32 mouse cellular contexts compared by ENCODE assay signal in genomic region chr6:123258946-123259345, GRCm38 (mm10). TPM values are rescaled to one million over a fixed set of nuclear protein-coding genes. Genes with fewer than 3 reads are reported as not detected.
DNase-seq lines count a peak whose midpoint lies in the region; ATAC-seq and TF ChIP-seq lines count a peak whose summit lies in the region.
"Had no signal": no experiment of that assay in that cellular context is flagged by ENCODE, and none has a peak within 500 bp of the region (broad histone marks: within the 10 kb centered on the region; RNA-seq: fewer than 3 reads in every experiment).

No protein-coding gene starts in this region.

- no peak for TF ChIP-seq EP300 in heart, adult 2 months (IDR thresholded peaks at IDR 0.05; ENCODE audit: insufficient read depth, low read depth, low read length)

- WGBS in hindbrain, postnatal 0 days, result 78% methylated on average over 3 of the region's 3 CpGs
- WGBS in hindbrain, embryonic 16.5 days, result 76% methylated on average over 3 of the region's 3 CpGs
- WGBS in liver, embryonic 16.5 days (ENCODE audit: insufficient replicate concordance), result 54% methylated on average over 3 of the region's 3 CpGs
- WGBS in liver, embryonic 12.5 days (ENCODE audit: insufficient replicate concordance), result 58% methylated on average over 3 of the region's 3 CpGs
- 66% methylated on average over 3 of the region's 3 CpGs for WGBS in heart, adult 2 months

- no peak overlapping the region for H3K4me3 ChIP-seq in hindbrain, postnatal 0 days (ENCODE audit: low read length)
- H3K4me3 ChIP-seq in hindbrain, embryonic 16.5 days (ENCODE audit: low read length), result no peak overlapping the region
- no peak overlapping the region for H3K4me3 ChIP-seq in liver, embryonic 16.5 days (ENCODE audit: low read depth, low read length)
- H3K4me3 ChIP-seq in liver, embryonic 12.5 days, result no peak overlapping the region
- H3K4me3 ChIP-seq in heart, adult 2 months, result no peak overlapping the region
- H3K4me3 ChIP-seq: embryonic facial prominence, embryonic 13.5 days; heart, embryonic 15.5 days; hindbrain, embryonic 15.5 days; limb, embryonic 10.5 days; liver, embryonic 15.5 days had no signal

- peak; percentile 22; the same call in 1 of the 2 replicates for TF ChIP-seq CTCF in hindbrain, postnatal 0 days (IDR thresholded peaks at IDR 0.05; ENCODE audit: low read depth)
- TF ChIP-seq CTCF in heart, adult 2 months (IDR thresholded peaks at IDR 0.05), result no peak

- no peaks in the 10 kb centered on the region for H3K79me2 ChIP-seq in heart, adult 2 months (replicated peaks; ENCODE audit: control insufficient read depth, insufficient read depth, low read length)

- TF ChIP-seq POLR2A in heart, adult 2 months (IDR thresholded peaks at IDR 0.05; ENCODE audit: insufficient read depth, low read depth, low read length), result no peak

- H3K4me2 ChIP-seq in hindbrain, postnatal 0 days (ENCODE audit: low read depth, low read length), result no peak overlapping the region
- H3K4me2 ChIP-seq in hindbrain, embryonic 16.5 days (ENCODE audit: low read length), result no peak overlapping the region
- no peak overlapping the region for H3K4me2 ChIP-seq in liver, embryonic 16.5 days (ENCODE audit: low read depth, low read length)
- no peak overlapping the region for H3K4me2 ChIP-seq in liver, embryonic 12.5 days
- H3K4me2 ChIP-seq: embryonic facial prominence, embryonic 13.5 days; heart, embryonic 15.5 days; hindbrain, embryonic 15.5 days; liver, embryonic 15.5 days; midbrain, embryonic 11.5 days had no signal

- H3K9me3 ChIP-seq in hindbrain, postnatal 0 days (ENCODE audit: low read length), result no peaks in the 10 kb centered on the region
- no peaks in the 10 kb centered on the region; the same call in 1 of the 2 replicates for H3K9me3 ChIP-seq in hindbrain, embryonic 16.5 days (ENCODE audit: control insufficient read depth, low read length)
- no peaks in the 10 kb centered on the region for H3K9me3 ChIP-seq in liver, embryonic 16.5 days (replicated peaks; ENCODE audit: control insufficient read depth, low read length)
- no peaks in the 10 kb centered on the region for H3K9me3 ChIP-seq in liver, embryonic 12.5 days (replicated peaks)
- H3K9me3 ChIP-seq: embryonic facial prominence, embryonic 13.5 days; heart, embryonic 15.5 days; hindbrain, embryonic 15.5 days; limb, embryonic 10.5 days; liver, embryonic 15.5 days had no signal

- no peak overlapping the region for H3K9ac ChIP-seq in hindbrain, postnatal 0 days (replicated peaks; ENCODE audit: low read length)
- no peak overlapping the region for H3K9ac ChIP-seq in hindbrain, embryonic 16.5 days (ENCODE audit: low read depth, low read length)
- no peak overlapping the region for H3K9ac ChIP-seq in liver, embryonic 16.5 days (ENCODE audit: low read depth, low read length)
- H3K9ac ChIP-seq in liver, embryonic 12.5 days, result no peak overlapping the region
- no peak overlapping the region for H3K9ac ChIP-seq in heart, adult 2 months (ENCODE audit: low read depth, low read length)
- H3K9ac ChIP-seq: embryonic facial prominence, embryonic 13.5 days; heart, embryonic 15.5 days; hindbrain, embryonic 15.5 days; liver, embryonic 15.5 days had no signal

- peak; percentile 15 for DNase-seq in hindbrain, postnatal 0 days (ENCODE audit: low spot score)
- no peak for DNase-seq in heart, adult 2 months
- no peak for DNase-seq in lung, postnatal 4 days
- DNase-seq: adrenal gland, adult 8-10 months; cerebellum, adult 9-11 months; gastrocnemius, postnatal 14 days; heart, adult 18-20 months; heart, postnatal 4 days; kidney, adult 2 months; kidney, postnatal 14 days; lung, postnatal 10 days; right cerebral cortex, postnatal 14 days; spleen, adult 18-20 months; thymus, adult 18-20 months; thymus, postnatal 4 days had no signal

- intact Hi-C loops in heart, adult 2 months (cut with DNase I), result no loop called here

- no peak overlapping the region for H3K27ac ChIP-seq in hindbrain, postnatal 0 days
- no peak overlapping the region for H3K27ac ChIP-seq in hindbrain, embryonic 16.5 days (ENCODE audit: low read depth, low read length)
- no peak overlapping the region for H3K27ac ChIP-seq in liver, embryonic 16.5 days (ENCODE audit: low read length)
- no peak overlapping the region for H3K27ac ChIP-seq in liver, embryonic 12.5 days
- H3K27ac ChIP-seq in heart, adult 2 months, result no peak overlapping the region
- H3K27ac ChIP-seq: embryonic facial prominence, embryonic 13.5 days; heart, embryonic 15.5 days; hindbrain, embryonic 15.5 days; limb, embryonic 10.5 days; liver, embryonic 15.5 days had no signal

- H3K4me1 ChIP-seq in hindbrain, postnatal 0 days (ENCODE audit: insufficient read depth, low read length), result no peaks in the 10 kb centered on the region
- H3K4me1 ChIP-seq in hindbrain, embryonic 16.5 days (ENCODE audit: control insufficient read depth, insufficient read depth, low read depth, low read length), result no peaks in the 10 kb centered on the region
- H3K4me1 ChIP-seq in liver, embryonic 16.5 days (ENCODE audit: control insufficient read depth, low read depth, low read length), result peaks cover 2% of the 10 kb centered on the region; the same call in 1 of the 2 replicates
- H3K4me1 ChIP-seq in liver, embryonic 12.5 days, result no peaks in the 10 kb centered on the region
- H3K4me1 ChIP-seq in heart, adult 2 months (ENCODE audit: control insufficient read depth, insufficient read depth, low read length), result no peaks in the 10 kb centered on the region
- H3K4me1 ChIP-seq: embryonic facial prominence, embryonic 13.5 days; heart, embryonic 15.5 days; hindbrain, embryonic 15.5 days; limb, embryonic 10.5 days had no signal

- no peak for ATAC-seq in hindbrain, postnatal 0 days
- ATAC-seq in hindbrain, embryonic 16.5 days, result no peak
- ATAC-seq in liver, embryonic 16.5 days (ENCODE audit: low read depth), result 0 out of 2 replicates have a peak, but pooled peaks have one; percentile 28
- no peak for ATAC-seq in liver, embryonic 12.5 days
- peak; percentile 41 for ATAC-seq in common myeloid progenitor, adult 5-6 weeks (replicated peaks; ENCODE audit: low read depth, poor library complexity, severe bottlenecking)
- ATAC-seq in neutrophil, adult 5-6 weeks (ENCODE audit: extremely low read depth, insufficient number of reproducible peaks, low FRiP score, poor library complexity, severe bottlenecking), result peak; percentile 34; the same call in 1 of the 2 replicates
- ATAC-seq: Patski had no signal

- no peaks in the 10 kb centered on the region for H3K27me3 ChIP-seq in hindbrain, postnatal 0 days (ENCODE audit: insufficient read depth, low read length)
- H3K27me3 ChIP-seq in hindbrain, embryonic 16.5 days (replicated peaks; ENCODE audit: control insufficient read depth, insufficient read depth, low read length), result no peaks in the 10 kb centered on the region
- no peaks in the 10 kb centered on the region for H3K27me3 ChIP-seq in liver, embryonic 16.5 days (ENCODE audit: control insufficient read depth, insufficient read depth, low read depth, low read length)
- H3K27me3 ChIP-seq in liver, embryonic 12.5 days (replicated peaks), result no peaks in the 10 kb centered on the region
- H3K27me3 ChIP-seq in heart, adult 2 months (ENCODE audit: control insufficient read depth, insufficient read depth, low read length), result no peaks in the 10 kb centered on the region
- H3K27me3 ChIP-seq: embryonic facial prominence, embryonic 13.5 days; heart, embryonic 15.5 days; hindbrain, embryonic 15.5 days; liver, embryonic 15.5 days had no signal

- no peaks in the 10 kb centered on the region for H3K36me3 ChIP-seq in hindbrain, postnatal 0 days (ENCODE audit: insufficient read depth, low read length)
- H3K36me3 ChIP-seq in hindbrain, embryonic 16.5 days (ENCODE audit: control insufficient read depth, insufficient read depth, low read length), result no peaks in the 10 kb centered on the region
- no peaks in the 10 kb centered on the region for H3K36me3 ChIP-seq in liver, embryonic 16.5 days (ENCODE audit: control insufficient read depth, insufficient read depth)
- no peaks in the 10 kb centered on the region for H3K36me3 ChIP-seq in liver, embryonic 12.5 days
- H3K36me3 ChIP-seq in heart, adult 2 months (ENCODE audit: control insufficient read depth, insufficient read depth, low read length), result no peaks in the 10 kb centered on the region
- H3K36me3 ChIP-seq: embryonic facial prominence, embryonic 13.5 days; heart, embryonic 15.5 days; hindbrain, embryonic 15.5 days; limb, embryonic 10.5 days; liver, embryonic 15.5 days had no signal

RNA-seq across cellular contexts. Expression of gene Clec4d, which starts 3.0 kb away (rescaled TPM):
- not detected in 2 replicates for total RNA-seq in hindbrain, postnatal 0 days (2014; rRNA removed)
- polyA plus RNA-seq in hindbrain, postnatal 0 days (2015; fragmentation: Nextera tagmentation; extraction: Ambion mirVana), result not detected in 2 replicates
- polyA plus RNA-seq in hindbrain, embryonic 16.5 days (2015; fragmentation: Nextera tagmentation; extraction: Ambion mirVana), result not detected in 2 replicates
- polyA plus RNA-seq in liver, embryonic 16.5 days (2015; fragmentation: Nextera tagmentation; extraction: Ambion mirVana), result 0.62 and 0.68 TPM in 2 replicates
- 0.71 and 0.98 TPM in 2 replicates for polyA plus RNA-seq in liver, embryonic 12.5 days (2016; fragmentation: Nextera tagmentation; extraction: Ambion mirVana)
- 12.8 and 17.3 TPM in 2 replicates for total RNA-seq in common myeloid progenitor, adult 5-6 weeks (2017)
- 512 and 520 TPM in 2 replicates for total RNA-seq in neutrophil, adult 5-6 weeks (2017)
- total RNA-seq in heart, adult 2 months (2021), result 1 to 10 TPM in 1 of 2 experiments, under 1 TPM in 1; 0.68 to 1.1 TPM
- polyA plus RNA-seq in heart, adult 2 months (2012; rRNA removed), result 0.32 and 0.64 TPM in 2 replicates
- total RNA-seq: gastrocnemius, postnatal 14 days; layer of hippocampus, adult 8-10 months; left cerebral cortex, adult 18-20 months had no signal
- polyA plus RNA-seq: embryonic facial prominence, embryonic 13.5 days; hindbrain, embryonic 15.5 days; limb, embryonic 10.5 days; midbrain, embryonic 11.5 days; neural tube, embryonic 14.5 days; Patski; stomach, embryonic 14.5 days had no signal

RNA-seq across cellular contexts. Expression of gene Clec4n, which starts 29.3 kb away (rescaled TPM):
- total RNA-seq in hindbrain, postnatal 0 days (2014; rRNA removed), result 0.29 and 8.7 TPM in 2 replicates
- polyA plus RNA-seq in hindbrain, postnatal 0 days (2015; fragmentation: Nextera tagmentation; extraction: Ambion mirVana), result 0.72 and 1.7 TPM in 2 replicates
- 1.1 TPM in 2 replicates for polyA plus RNA-seq in hindbrain, embryonic 16.5 days (2015; fragmentation: Nextera tagmentation; extraction: Ambion mirVana)
- 20.2 and 22.1 TPM in 2 replicates for polyA plus RNA-seq in liver, embryonic 16.5 days (2015; fragmentation: Nextera tagmentation; extraction: Ambion mirVana)
- 4.8 and 6.4 TPM in 2 replicates for polyA plus RNA-seq in liver, embryonic 12.5 days (2016; fragmentation: Nextera tagmentation; extraction: Ambion mirVana)
- total RNA-seq in common myeloid progenitor, adult 5-6 weeks (2017), result not detected in 2 replicates
- 29.6 and 30.4 TPM in 2 replicates for total RNA-seq in neutrophil, adult 5-6 weeks (2017)
- 1 to 10 TPM in 1 of 2 experiments, under 1 TPM in 1; 0.89 to 1.3 TPM for total RNA-seq in heart, adult 2 months (2021)
- polyA plus RNA-seq in heart, adult 2 months (2012; rRNA removed), result 0.76 and 1.6 TPM in 2 replicates
- total RNA-seq: layer of hippocampus, adult 8-10 months had no signal
- polyA plus RNA-seq: neural tube, embryonic 14.5 days; Patski had no signal

RNA-seq across cellular contexts. Expression of gene Clec4e, which starts 30.7 kb away (rescaled TPM):
- total RNA-seq in hindbrain, postnatal 0 days (2014; rRNA removed), result not detected in 2 replicates
- 0.39 TPM in 1 of 2 replicates, not detected in the other for polyA plus RNA-seq in hindbrain, postnatal 0 days (2015; fragmentation: Nextera tagmentation; extraction: Ambion mirVana)
- not detected in 2 replicates for polyA plus RNA-seq in hindbrain, embryonic 16.5 days (2015; fragmentation: Nextera tagmentation; extraction: Ambion mirVana)
- polyA plus RNA-seq in liver, embryonic 16.5 days (2015; fragmentation: Nextera tagmentation; extraction: Ambion mirVana), result 1.4 and 1.6 TPM in 2 replicates
- 0.44 and 0.60 TPM in 2 replicates for polyA plus RNA-seq in liver, embryonic 12.5 days (2016; fragmentation: Nextera tagmentation; extraction: Ambion mirVana)
- 22.4 and 22.8 TPM in 2 replicates for total RNA-seq in common myeloid progenitor, adult 5-6 weeks (2017)
- total RNA-seq in neutrophil, adult 5-6 weeks (2017), result 180 and 189 TPM in 2 replicates
- under 1 TPM; 0.13 to 0.75 TPM for total RNA-seq in heart, adult 2 months (2021)
- 0.08 and 0.09 TPM in 2 replicates for polyA plus RNA-seq in heart, adult 2 months (2012; rRNA removed)
- total RNA-seq: gastrocnemius, postnatal 14 days; heart, postnatal 4 days; layer of hippocampus, adult 8-10 months; left cerebral cortex, adult 18-20 months had no signal
- polyA plus RNA-seq: brain, embryonic 14.5 days; embryonic facial prominence, embryonic 13.5 days; limb, embryonic 10.5 days; midbrain, embryonic 11.5 days; neural tube, embryonic 14.5 days; Patski; stomach, embryonic 14.5 days had no signal

RNA-seq across cellular contexts. Expression of gene Vmn2r19, which starts 49.2 kb away (rescaled TPM):
- total RNA-seq in hindbrain, postnatal 0 days (2014; rRNA removed), result not detected in 2 replicates
- polyA plus RNA-seq in hindbrain, postnatal 0 days (2015; fragmentation: Nextera tagmentation; extraction: Ambion mirVana), result not detected in 2 replicates
- not detected in 2 replicates for polyA plus RNA-seq in hindbrain, embryonic 16.5 days (2015; fragmentation: Nextera tagmentation; extraction: Ambion mirVana)
- polyA plus RNA-seq in liver, embryonic 16.5 days (2015; fragmentation: Nextera tagmentation; extraction: Ambion mirVana), result not detected in 2 replicates
- polyA plus RNA-seq in liver, embryonic 12.5 days (2016; fragmentation: Nextera tagmentation; extraction: Ambion mirVana), result not detected in 2 replicates
- total RNA-seq in common myeloid progenitor, adult 5-6 weeks (2017), result not detected in 2 replicates
- not detected in 2 replicates for total RNA-seq in neutrophil, adult 5-6 weeks (2017)
- total RNA-seq in heart, adult 2 months (2021), result not detected
- polyA plus RNA-seq in heart, adult 2 months (2012; rRNA removed), result not detected in 2 replicates
- total RNA-seq: adrenal gland, adult 8-10 months; gastrocnemius, postnatal 14 days; heart, adult 18-20 months; heart, postnatal 4 days; layer of hippocampus, adult 8-10 months; left cerebral cortex, adult 18-20 months had no signal
- polyA plus RNA-seq: brain, embryonic 14.5 days; embryonic facial prominence, embryonic 13.5 days; heart, embryonic 15.5 days; hindbrain, embryonic 15.5 days; kidney, adult 2 months; limb, embryonic 10.5 days; liver, embryonic 15.5 days; midbrain, embryonic 11.5 days; neural tube, embryonic 14.5 days; Patski; stomach, embryonic 14.5 days had no signal

Comparison
In these comparisons a context has a peak if more than half of its experiments do, and no peak if none do; other contexts are left out.
1. ATAC-seq: peak in liver, embryonic 16.5 days (single experiment), common myeloid progenitor, adult 5-6 weeks (single experiment) and neutrophil, adult 5-6 weeks (single experiment); none in hindbrain, postnatal 0 days (single experiment), hindbrain, embryonic 16.5 days (single experiment) and liver, embryonic 12.5 days (single experiment).